Mouse (Mus musculus) lung, embryonic 15.5 days (tissue): ENCODE results near the gene Actc1. TPM values are rescaled to one million over a fixed set of nuclear protein-coding genes. Genes with fewer than 3 reads are reported as not detected.
A peak's percentile ranks its signal among the peaks of the same experiment; 100 is the strongest.

ENCODE experiments used
- ATAC-seq: fragments of 200-750 bp; cut with Nextera tagmentation; 2 replicates; pipeline ENCODE4 v1.8.0; 2017; ENCODE audit warnings: moderate number of reproducible peaks, borderline replicate concordance; ENCODE audit not compliant: low FRiP score, low TSS enrichment; ENCODE audit errors: extremely low read depth
- H3K27ac ChIP-seq: fragments of 300-500 bp; sonication (generic); 2 replicates; pipeline ENCODE4 v1.5.1; 2015; ENCODE audit warnings: moderate library complexity, mild to moderate bottlenecking, inconsistent platforms
- H3K27me3 ChIP-seq: fragments of 300-500 bp; sonication (generic); 2 replicates; pipeline ENCODE4 v1.6.1; 2015; ENCODE audit warnings: inconsistent platforms
- H3K36me3 ChIP-seq: fragments of 300-500 bp; sonication (generic); 2 replicates; pipeline ENCODE4 v1.6.1; 2015; ENCODE audit warnings: inconsistent platforms
- H3K4me1 ChIP-seq: fragments of 300-500 bp; sonication (generic); 2 replicates; pipeline ENCODE4 v1.6.1; 2015; ENCODE audit warnings: inconsistent platforms
- H3K4me2 ChIP-seq: fragments of 300-500 bp; sonication (generic); 2 replicates; pipeline ENCODE4 v1.6.1; 2015; ENCODE audit warnings: inconsistent platforms, mild to moderate bottlenecking, moderate library complexity
- H3K4me3 ChIP-seq: fragments of 300-500 bp; sonication (generic); 2 replicates; pipeline ENCODE4 v1.5.1; 2015; ENCODE audit warnings: mild to moderate bottlenecking, inconsistent platforms
- H3K9ac ChIP-seq: fragments of 300-500 bp; sonication (generic); 2 replicates; pipeline ENCODE4 v1.6.1; 2015; ENCODE audit warnings: inconsistent platforms
- H3K9me3 ChIP-seq: fragments of 300-500 bp; sonication (generic); 2 replicates; pipeline ENCODE4 v1.6.1; 2016; ENCODE audit warnings: inconsistent platforms
- WGBS: fragments of 180-500 bp; shearing (Covaris S2); methylation state at CpG from one replicate; pipeline ENCODE4 v1.1.7; 2015; 5-methylcytosine and 5-hydroxymethylcytosine counted together
- polyA plus RNA-seq: library from polyadenylated mRNA; unstranded; fragments of >200 nt; fragmentation: Nextera tagmentation; extraction: Ambion mirVana; gene quantifications from 2 replicates; pipeline ENCODE4 v1.2.1, GENCODE M21; 2015

Gene Actc1
- polyA plus RNA-seq, 1 experiment from 2014 or later, result 508 TPM

DNA sequence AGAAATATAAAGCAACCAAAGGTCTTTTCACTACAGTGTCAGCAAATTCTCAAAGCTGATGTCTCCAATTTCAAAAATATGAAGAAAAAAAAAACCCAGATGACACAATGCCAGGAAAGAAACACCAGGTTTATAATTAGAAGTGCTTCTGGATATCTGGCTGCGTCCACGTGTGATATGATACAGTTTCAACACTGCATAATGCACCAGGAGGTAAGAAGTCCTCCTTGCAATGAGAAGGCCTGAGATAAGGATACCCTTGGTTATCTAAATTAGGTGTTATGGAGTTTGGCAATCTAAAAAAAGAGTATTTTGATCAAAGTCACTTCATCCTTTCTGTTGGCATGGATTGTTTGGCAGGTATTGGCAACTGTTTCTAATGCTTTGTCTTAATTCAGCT lies 18.5 kb upstream of the Actc1 start:
- Histone ChIP-seq H3K9me3 (no peaks in the 10 kb centered on the region), H3K27me3 (no peaks in the 10 kb centered on the region), H3K4me3 (no peak overlapping the region), H3K9ac (no peak overlapping the region), H3K36me3 (no peaks in the 10 kb centered on the region), H3K4me2 (no peak overlapping the region), H3K4me1 (no peaks in the 10 kb centered on the region), H3K27ac (no peak overlapping the region)
- 47% methylated on average over 2 of the region's 2 CpGs for WGBS
- no peak for ATAC-seq

DNA sequence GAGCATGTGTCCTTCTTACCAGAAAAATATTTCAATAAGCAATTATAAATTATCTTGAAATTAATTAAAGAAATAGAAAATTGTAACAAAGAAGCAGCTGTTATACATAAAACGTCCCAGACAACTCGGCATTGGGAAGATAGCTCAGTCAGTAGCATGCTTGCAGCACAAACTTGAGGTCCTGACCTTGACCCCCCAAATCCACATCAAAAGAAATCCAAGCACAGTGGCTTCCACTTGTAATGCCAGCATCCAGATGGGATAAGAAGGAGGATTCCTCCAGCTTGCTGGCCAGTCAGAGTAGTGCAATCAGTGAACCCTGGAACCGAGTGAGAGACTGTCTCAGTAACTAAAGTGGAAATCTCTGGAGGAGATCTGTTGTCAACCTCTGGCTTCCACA lies 12.9 kb upstream of the Actc1 start:
- no peak overlapping the region for H3K9ac ChIP-seq
- no peaks in the 10 kb centered on the region for H3K36me3 ChIP-seq
- no peak overlapping the region for H3K27ac ChIP-seq
- no peak overlapping the region for H3K4me2 ChIP-seq
- no peaks in the 10 kb centered on the region for H3K27me3 ChIP-seq
- WGBS, result 64% methylated on average over 3 of the region's 3 CpGs
- no peak overlapping the region for H3K4me3 ChIP-seq
- no peak for ATAC-seq
- H3K9me3 ChIP-seq, result no peaks in the 10 kb centered on the region
- no peaks in the 10 kb centered on the region for H3K4me1 ChIP-seq

DNA sequence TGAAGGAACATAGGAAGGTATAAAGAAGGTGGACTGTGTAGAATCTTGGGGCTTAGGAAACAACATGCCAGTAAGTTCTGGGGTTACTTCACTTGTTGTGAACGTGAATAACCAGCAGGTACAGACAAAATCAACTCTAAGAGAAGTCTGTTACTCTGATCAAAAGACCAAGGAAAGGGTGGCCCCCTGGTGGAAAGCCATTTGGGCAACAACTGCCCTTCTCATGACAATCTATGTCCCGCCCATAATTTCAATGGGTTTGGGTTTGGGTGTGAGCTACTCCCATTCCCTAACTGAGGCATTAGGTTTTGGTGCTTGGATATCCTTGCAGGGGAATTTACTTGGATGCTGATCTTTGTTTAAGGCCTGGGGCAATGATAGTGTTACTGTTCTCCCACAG lies 10.7 kb upstream of the Actc1 start:
- Histone ChIP-seq H3K4me1 (no peaks in the 10 kb centered on the region), H3K9ac (no peak overlapping the region), H3K4me2 (no peak overlapping the region), H3K9me3 (no peaks in the 10 kb centered on the region), H3K4me3 (no peak overlapping the region), H3K27ac (no peak overlapping the region), H3K27me3 (no peaks in the 10 kb centered on the region), H3K36me3 (no peaks in the 10 kb centered on the region)
- no peak for ATAC-seq
- WGBS, result 50% methylated on average over 2 of the region's 2 CpGs

- no peak overlapping the region for H3K9ac ChIP-seq
- no peaks in the 10 kb centered on the region for H3K9me3 ChIP-seq
- H3K4me3 ChIP-seq, result no peak overlapping the region
- H3K4me2 ChIP-seq, result no peak overlapping the region
- H3K36me3 ChIP-seq, result no peaks in the 10 kb centered on the region
- ATAC-seq, result no peak
- no peaks in the 10 kb centered on the region for H3K27me3 ChIP-seq
- no peak overlapping the region for H3K27ac ChIP-seq
- 0 out of 2 replicates have a peak, but pooled peaks cover 9% of the 10 kb centered on the region for H3K4me1 ChIP-seq
- WGBS, result 41% methylated on average over 6 of the region's 6 CpGs
Observed at GRCm38 (mm10) chr2:114060071-114060591, 6.8 kb upstream of the Actc1 start.

DNA sequence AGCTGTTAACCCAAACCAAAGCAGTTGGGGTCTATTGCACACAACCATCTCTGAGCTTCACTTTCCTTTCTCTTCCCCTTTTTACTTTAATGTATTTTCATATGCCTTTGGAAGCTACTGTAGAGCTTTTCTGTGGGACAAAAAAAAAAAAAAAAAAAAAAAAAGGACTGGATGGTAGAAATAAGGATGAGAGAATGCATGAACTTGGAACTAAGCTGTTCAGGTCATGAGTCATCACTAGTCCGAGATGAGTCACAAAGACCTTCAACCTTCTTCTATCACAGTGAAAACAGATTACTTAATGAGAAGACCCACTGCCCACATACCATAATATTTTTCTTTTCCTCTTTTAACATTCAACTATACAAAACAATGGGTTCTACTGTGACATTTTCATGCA lies 6.3 kb upstream of the Actc1 start:
- Histone ChIP-seq H3K27me3 (no peaks in the 10 kb centered on the region), H3K4me1 (0 out of 2 replicates have a peak, but pooled peaks cover 9% of the 10 kb centered on the region), H3K27ac (no peak overlapping the region), H3K4me3 (no peak overlapping the region), H3K4me2 (no peak overlapping the region), H3K36me3 (no peaks in the 10 kb centered on the region), H3K9ac (no peak overlapping the region), H3K9me3 (no peaks in the 10 kb centered on the region)
- WGBS, result 60% methylated on average over 1 of the region's 1 CpGs
- ATAC-seq, result no peak

DNA sequence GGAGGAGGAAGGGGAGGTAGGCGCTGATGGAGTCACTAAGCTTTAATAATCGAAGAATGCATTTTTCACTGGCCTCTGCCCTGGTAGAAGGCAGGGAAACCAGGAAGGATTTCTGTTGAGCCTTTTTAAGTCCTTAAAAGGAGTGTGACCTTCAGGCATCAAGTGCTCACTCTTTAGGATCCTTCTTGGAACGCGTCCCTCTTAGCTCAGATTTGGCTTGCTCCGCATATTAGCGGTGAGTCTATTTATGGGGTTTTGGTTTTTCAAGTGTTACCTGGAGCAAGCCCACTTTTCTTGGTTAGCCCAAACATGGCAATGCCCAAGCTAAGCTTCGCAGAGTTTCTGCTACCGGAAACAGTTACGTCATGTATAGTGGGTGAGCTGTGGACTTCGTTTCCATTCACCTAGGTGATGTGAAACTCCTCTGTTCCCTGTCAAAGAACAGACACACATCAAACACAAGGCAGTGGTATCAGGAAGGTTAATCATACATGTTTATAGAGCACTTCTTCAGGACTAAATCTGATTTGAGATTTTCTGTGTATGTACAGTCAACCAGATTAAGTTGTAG lies 5.0 kb upstream of the Actc1 start:
- H3K4me3 ChIP-seq, result no peak overlapping the region
- 73% methylated on average over 10 of the region's 10 CpGs for WGBS
- H3K27me3 ChIP-seq, result no peaks in the 10 kb centered on the region
- no peaks in the 10 kb centered on the region for H3K9me3 ChIP-seq
- H3K4me1 ChIP-seq, result peaks cover 10% of the 10 kb centered on the region; the same call in 1 of the 2 replicates
- H3K36me3 ChIP-seq, result no peaks in the 10 kb centered on the region
- H3K27ac ChIP-seq, result no peak overlapping the region
- no peak for ATAC-seq
- H3K4me2 ChIP-seq, result no peak overlapping the region
- H3K9ac ChIP-seq, result no peak overlapping the region

DNA sequence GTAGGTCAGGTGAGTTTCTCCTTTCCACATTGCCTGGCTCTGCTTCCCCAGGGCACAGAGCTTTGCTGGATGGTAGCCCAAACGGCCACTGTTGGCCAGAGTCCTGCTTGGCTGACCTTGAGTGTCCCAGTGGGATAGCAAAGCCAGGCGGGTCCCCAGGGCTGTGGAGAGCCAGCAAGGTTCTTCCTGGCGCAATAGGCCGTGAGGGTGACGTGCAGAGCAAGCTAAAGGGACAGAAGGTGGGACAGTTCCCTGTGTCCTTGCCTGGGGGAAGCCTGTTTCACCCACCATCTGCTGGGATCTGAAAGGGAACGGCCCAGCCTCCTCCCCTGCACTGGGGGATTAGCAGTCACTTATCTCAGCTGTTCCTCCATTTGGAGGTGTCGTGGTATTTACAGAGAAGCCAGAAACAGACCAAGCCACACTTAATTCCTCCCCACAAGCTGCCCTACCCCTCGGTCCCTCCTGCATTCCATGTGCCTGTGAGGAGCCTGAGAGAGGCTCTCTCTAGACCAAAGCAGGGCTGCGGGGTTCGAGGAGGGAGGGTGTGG lies 4.0 kb upstream of the Actc1 start:
- Histone ChIP-seq H3K4me2 (peak overlapping the region; percentile 30; the same call in 1 of the 2 replicates), H3K4me1 (peaks cover 12% of the 10 kb centered on the region; the same call in 1 of the 2 replicates), H3K36me3 (no peaks in the 10 kb centered on the region), H3K9me3 (no peaks in the 10 kb centered on the region), H3K9ac (no peak overlapping the region), H3K4me3 (no peak overlapping the region), H3K27me3 (no peaks in the 10 kb centered on the region), H3K27ac (no peak overlapping the region; the same call in 1 of the 2 replicates)
- peak; percentile 52; the same call in 1 of the 2 replicates for ATAC-seq
- WGBS, result 8% methylated on average over 10 of the region's 10 CpGs

GRCm38 (mm10) chr2:114054129-114054528 lies 781 bp upstream of the Actc1 start:
- Histone ChIP-seq H3K4me2 (no peak overlapping the region), H3K36me3 (no peaks in the 10 kb centered on the region), H3K9ac (no peak overlapping the region), H3K27ac (peak overlapping the region; percentile 13; the same call in 1 of the 2 replicates), H3K9me3 (no peaks in the 10 kb centered on the region), H3K4me1 (peaks cover 12% of the 10 kb centered on the region; the same call in 1 of the 2 replicates), H3K27me3 (no peaks in the 10 kb centered on the region), H3K4me3 (no peak overlapping the region)
- no peak for ATAC-seq
- 58% methylated on average over 4 of the region's 4 CpGs for WGBS

DNA sequence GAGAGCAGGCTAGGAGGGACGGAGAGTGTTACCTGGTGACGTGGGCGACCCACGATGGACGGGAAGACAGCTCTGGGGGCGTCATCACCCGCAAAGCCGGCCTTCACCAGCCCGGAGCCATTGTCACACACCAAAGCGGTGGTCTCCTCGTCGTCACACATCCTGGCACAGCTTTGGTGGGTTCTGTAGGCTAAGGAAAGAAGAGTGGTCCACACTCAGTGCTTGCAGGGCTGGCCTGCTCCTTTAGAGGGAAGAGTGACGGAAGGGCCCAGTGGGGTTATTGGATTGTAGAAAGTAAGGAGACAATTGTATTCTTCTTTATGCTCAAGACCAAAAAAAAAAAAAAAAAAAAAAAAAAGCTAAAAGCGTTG lies 1.5 kb downstream of the Actc1 start:
- Histone ChIP-seq H3K27ac (no peak overlapping the region), H3K4me3 (peak overlapping the region; percentile 8; the same call in 1 of the 2 replicates), H3K4me2 (no peak overlapping the region), H3K27me3 (no peaks in the 10 kb centered on the region), H3K36me3 (no peaks in the 10 kb centered on the region), H3K9ac (no peak overlapping the region), H3K4me1 (peaks cover 3% of the 10 kb centered on the region; the same call in 1 of the 2 replicates), H3K9me3 (no peaks in the 10 kb centered on the region)
- ATAC-seq, result no peak
- 80% methylated on average over 14 of the region's 14 CpGs for WGBS

DNA sequence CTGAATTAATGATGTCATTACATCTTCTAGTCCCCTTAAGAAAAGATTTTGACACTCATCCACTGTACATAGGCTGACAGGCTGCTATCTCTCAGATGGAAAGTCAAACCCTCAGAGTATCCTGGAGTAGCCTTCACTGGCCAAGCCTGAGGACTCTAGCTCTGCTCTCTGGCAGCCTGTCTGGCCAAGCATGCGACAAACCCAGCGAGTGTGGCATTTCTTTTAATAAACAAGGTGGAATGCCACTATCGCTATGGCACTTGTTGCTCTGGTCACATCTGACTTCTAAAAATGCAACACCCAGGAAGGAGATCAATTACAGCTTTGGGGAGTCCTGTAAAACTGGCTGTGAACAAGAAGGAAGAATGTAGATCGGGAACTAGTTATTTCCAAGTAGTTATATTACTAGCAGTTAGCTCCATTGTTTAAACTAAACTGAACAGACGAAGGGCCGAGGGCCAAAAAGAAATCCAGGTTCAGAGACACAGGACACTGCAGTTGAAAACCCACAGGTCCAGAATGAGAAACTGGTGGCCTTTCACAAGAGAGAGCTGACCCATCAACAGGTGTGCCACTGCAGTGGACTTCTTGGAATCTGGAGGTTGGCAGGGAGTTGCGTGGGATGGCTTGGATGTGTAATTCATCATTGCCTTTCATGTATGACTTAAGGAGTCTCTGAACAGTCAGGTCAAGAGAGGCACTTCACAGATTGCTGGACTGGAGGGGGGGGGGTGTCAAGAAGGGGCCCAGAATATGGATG lies 2.1 kb downstream of the Actc1 start:
- no peaks in the 10 kb centered on the region for H3K36me3 ChIP-seq
- H3K9ac ChIP-seq, result no peak overlapping the region
- peaks cover 3% of the 10 kb centered on the region; the same call in 1 of the 2 replicates for H3K4me1 ChIP-seq
- no peak overlapping the region for H3K4me3 ChIP-seq
- WGBS, result 78% methylated on average over 7 of the region's 7 CpGs
- no peaks in the 10 kb centered on the region for H3K9me3 ChIP-seq
- no peaks in the 10 kb centered on the region for H3K27me3 ChIP-seq
- H3K27ac ChIP-seq, result no peak overlapping the region
- no peak overlapping the region for H3K4me2 ChIP-seq
- ATAC-seq, result no peak

DNA sequence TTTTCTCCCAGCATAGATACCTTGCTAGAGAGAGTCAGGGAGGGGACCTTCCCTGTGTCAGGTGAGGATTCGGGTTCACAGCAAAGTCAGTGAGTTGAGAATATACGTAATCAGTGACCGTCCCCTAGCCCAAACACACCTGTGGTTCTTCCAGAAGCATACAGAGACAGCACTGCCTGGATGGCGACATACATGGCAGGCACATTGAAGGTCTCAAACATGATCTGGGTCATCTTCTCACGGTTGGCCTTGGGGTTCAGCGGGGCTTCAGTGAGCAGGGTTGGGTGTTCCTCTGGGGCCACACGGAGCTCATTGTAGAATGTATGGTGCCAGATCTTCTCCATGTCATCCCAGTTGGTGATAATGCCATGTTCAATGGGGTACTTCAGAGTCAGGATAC lies 3.2 kb downstream of the Actc1 start:
- Histone ChIP-seq H3K9ac (no peak overlapping the region), H3K27me3 (no peaks in the 10 kb centered on the region), H3K4me3 (no peak overlapping the region), H3K4me1 (peaks cover 3% of the 10 kb centered on the region; the same call in 1 of the 2 replicates), H3K4me2 (no peak overlapping the region), H3K9me3 (no peaks in the 10 kb centered on the region), H3K36me3 (no peaks in the 10 kb centered on the region), H3K27ac (no peak overlapping the region)
- no peak for ATAC-seq
- 91% methylated on average over 7 of the region's 7 CpGs for WGBS

GRCm38 (mm10) chr2:114049372-114049771 lies 4.0 kb downstream of the Actc1 start:
- ATAC-seq, result no peak
- H3K4me3 ChIP-seq, result no peak overlapping the region
- H3K27me3 ChIP-seq, result no peaks in the 10 kb centered on the region
- no peak overlapping the region for H3K4me2 ChIP-seq
- H3K9ac ChIP-seq, result no peak overlapping the region
- no peaks in the 10 kb centered on the region for H3K36me3 ChIP-seq
- H3K4me1 ChIP-seq, result peaks cover 3% of the 10 kb centered on the region; the same call in 1 of the 2 replicates
- H3K27ac ChIP-seq, result no peak overlapping the region
- no peaks in the 10 kb centered on the region for H3K9me3 ChIP-seq
- 87% methylated on average over 7 of the region's 7 CpGs for WGBS
